Mouse (Mus musculus) left cerebral cortex, postnatal 4 days (tissue): ENCODE data around the gene G0s2. TPM values are rescaled to one million over a fixed set of nuclear protein-coding genes. Genes with fewer than 3 reads are reported as not detected.

ENCODE experiments used
- DNase-seq: peaks from one replicate; pipeline ENCODE4 v3.0.0-alpha.2; 2022
- intact Hi-C: fragments of 180-260 bp; cut with DNase I; formaldehyde crosslinking; loops from one replicate; pipeline ENCODE4 v1.15.1; 2025
- total RNA-seq, 2 experiments: library from RNA; stranded (reverse); gene quantifications; 2 replicates each; pipeline ENCODE4 v1.2.3; 2021

G0s2 gene
- total RNA-seq, 2 experiments from 2014 or later: 3.1 to 3.7 TPM

- DNase-seq: no peak
- intact Hi-C loops: no loop called here
Measured at GRCm38 (mm10) chr1:193225531-193225930, 47.5 kb downstream of the G0s2 start.

Other genes with a start within 250 kb of the G0s2 start
- 10 to 100 TPM; 28.6 to 29.0 TPM for gene Syt14, start 237.4 kb downstream of the G0s2 start, total RNA-seq
- gene Diexf, start 142.9 kb downstream of the G0s2 start, total RNA-seq: 10 to 100 TPM; 26.5 to 28.6 TPM
- 1 to 10 TPM in 1 of 2 experiments, under 1 TPM in 1; 0.79 to 1.1 TPM for gene Irf6, start 120.1 kb downstream of the G0s2 start, total RNA-seq
- 1 to 10 TPM; 6.8 to 7.8 TPM for gene A130010J15Rik, start 105.2 kb downstream of the G0s2 start, total RNA-seq
- gene Traf3ip3, start 71.5 kb downstream of the G0s2 start, total RNA-seq: 1 to 10 TPM; 1.0 to 2.0 TPM
- gene Lamb3, start 65.5 kb downstream of the G0s2 start, total RNA-seq: 1 to 10 TPM in 1 of 2 experiments, under 1 TPM in 1; 0.91 to 1.0 TPM
- 1 to 10 TPM; 3.2 to 3.4 TPM for gene Hsd11b1, start 9.1 kb downstream of the G0s2 start, total RNA-seq
- gene Camk1g, start 97.1 kb upstream of the G0s2 start, total RNA-seq: 10 to 100 TPM; 36.4 to 39.0 TPM